Mouse (Mus musculus) ES-Bruce4 (cell line): ENCODE data around the gene Mst1. TPM values are rescaled to one million over a fixed set of nuclear protein-coding genes. Genes with fewer than 3 reads are reported as not detected.

Experiments
- H3K27ac ChIP-seq: 2 replicates; pipeline ENCODE4 v1.5.1; 2012; ENCODE audit warnings: low read length, inconsistent platforms; ENCODE audit not compliant: insufficient read depth
- H3K27me3 ChIP-seq: 2 replicates; pipeline ENCODE4 v1.6.1; 2012; ENCODE audit warnings: mild to moderate bottlenecking, low read length, inconsistent platforms; ENCODE audit not compliant: control insufficient read depth, poor library complexity, insufficient read depth, severe bottlenecking
- H3K36me3 ChIP-seq: 2 replicates; pipeline ENCODE4 v1.6.1; 2012; ENCODE audit warnings: inconsistent platforms, mild to moderate bottlenecking, low read length, moderate library complexity; ENCODE audit not compliant: control insufficient read depth, poor library complexity, insufficient read depth, severe bottlenecking
- H3K4me1 ChIP-seq: one replicate; pipeline ENCODE4 v1.8.1; 2011; ENCODE audit warnings: low read length; ENCODE audit not compliant: control insufficient read depth, insufficient read depth
- H3K4me3 ChIP-seq: 2 replicates; pipeline ENCODE4 v1.5.1; 2011; ENCODE audit warnings: low read depth, mild to moderate bottlenecking, low read length
- H3K9ac ChIP-seq: 2 replicates; pipeline ENCODE4 v1.6.1; 2012; ENCODE audit warnings: low read depth, mild to moderate bottlenecking, inconsistent platforms; ENCODE audit not compliant: poor library complexity, severe bottlenecking
- H3K9me3 ChIP-seq: replicated peaks from 2 replicates; pipeline ENCODE4 v1.6.1; 2012; ENCODE audit warnings: mild to moderate bottlenecking, low read length, inconsistent platforms; ENCODE audit not compliant: control insufficient read depth, poor library complexity, insufficient read depth, severe bottlenecking
- CTCF ChIP-seq: IDR thresholded peaks from one replicate; pipeline ENCODE4 v1.8.1; 2011; ENCODE audit warnings: low read depth, low read length
- EP300 ChIP-seq: IDR thresholded peaks from 2 replicates; pipeline ENCODE4 v1.6.1; 2011; ENCODE audit warnings: low read depth, low read length; ENCODE audit not compliant: insufficient read depth
- POLR2A ChIP-seq: IDR thresholded peaks from one replicate; pipeline ENCODE4 v1.8.1; 2011; ENCODE audit warnings: low read length; ENCODE audit not compliant: insufficient read depth
- polyA plus RNA-seq: library from polyadenylated mRNA; stranded (reverse); fragments of >200 nt; gene quantifications from 2 replicates; pipeline ENCODE4 v1.2.4, GENCODE M21; 2011; ENCODE audit warnings: low read depth; ENCODE audit not compliant: missing spikeins, insufficient read depth, insufficient read length

Gene Mst1
- polyA plus RNA-seq, 1 experiment = 1.2 TPM

GRCm38 (mm10) chr9:108128248-108128647 is 48.0 kb downstream of the Mst1 start:
- TF ChIP-seq EP300 = no peak
- no peak for TF ChIP-seq CTCF
- no peak for TF ChIP-seq POLR2A
- no peak overlapping the region for H3K4me3 ChIP-seq
- H3K36me3 ChIP-seq = no peaks in the 10 kb centered on the region
- H3K9ac ChIP-seq = no peak overlapping the region
- no peaks in the 10 kb centered on the region for H3K4me1 ChIP-seq
- H3K9me3 ChIP-seq = no peaks in the 10 kb centered on the region
- H3K27me3 ChIP-seq = no peaks in the 10 kb centered on the region
- no peak overlapping the region for H3K27ac ChIP-seq

- Histone ChIP-seq H3K27me3 (no peaks in the 10 kb centered on the region), H3K36me3 (no peaks in the 10 kb centered on the region), H3K9me3 (no peaks in the 10 kb centered on the region), H3K9ac (no peak overlapping the region), H3K4me3 (no peak overlapping the region), H3K4me1 (no peaks in the 10 kb centered on the region), H3K27ac (no peak overlapping the region)
- TF ChIP-seq POLR2A = no peak
- TF ChIP-seq CTCF = no peak
- TF ChIP-seq EP300 = no peak
Observed at GRCm38 (mm10) chr9:108129042-108129948, 49.1 kb downstream of the Mst1 start.

GRCm38 (mm10) chr9:108131502-108131901 is 51.3 kb downstream of the Mst1 start:
- Histone ChIP-seq H3K9me3 (no peaks in the 10 kb centered on the region), H3K36me3 (no peaks in the 10 kb centered on the region), H3K27ac (no peak overlapping the region), H3K9ac (no peak overlapping the region), H3K4me1 (no peaks in the 10 kb centered on the region), H3K4me3 (no peak overlapping the region), H3K27me3 (no peaks in the 10 kb centered on the region)
- TF ChIP-seq POLR2A (no peak), EP300 (no peak), CTCF (no peak)

GRCm38 (mm10) chr9:108132373-108132772 is 52.1 kb downstream of the Mst1 start:
- Histone ChIP-seq H3K27me3 (no peaks in the 10 kb centered on the region), H3K9ac (no peak overlapping the region), H3K9me3 (no peaks in the 10 kb centered on the region), H3K4me1 (no peaks in the 10 kb centered on the region), H3K27ac (no peak overlapping the region), H3K4me3 (no peak overlapping the region), H3K36me3 (no peaks in the 10 kb centered on the region)
- TF ChIP-seq CTCF = no peak
- TF ChIP-seq POLR2A = no peak
- no peak for TF ChIP-seq EP300

GRCm38 (mm10) chr9:108133478-108133877 is 53.2 kb downstream of the Mst1 start:
- Histone ChIP-seq H3K27ac (no peak overlapping the region), H3K9me3 (no peaks in the 10 kb centered on the region), H3K36me3 (no peaks in the 10 kb centered on the region), H3K27me3 (no peaks in the 10 kb centered on the region), H3K9ac (no peak overlapping the region), H3K4me3 (no peak overlapping the region), H3K4me1 (no peaks in the 10 kb centered on the region)
- peak; percentile 19 for TF ChIP-seq CTCF
- TF ChIP-seq EP300 = no peak
- TF ChIP-seq POLR2A = no peak

Other genes starting within 250 kb of the Mst1 start
- 115 and 130 TPM in 2 replicates for gene Rbm6, start 207.2 kb upstream of the Mst1 start, polyA plus RNA-seq
- gene Mon1a, start 192.3 kb upstream of the Mst1 start, polyA plus RNA-seq = 3.0 and 4.2 TPM in 2 replicates
- gene Mst1r, start 173.6 kb upstream of the Mst1 start, polyA plus RNA-seq = 0.16 and 0.61 TPM in 2 replicates
- not detected in 2 replicates for gene Actl11, start 152.0 kb upstream of the Mst1 start, polyA plus RNA-seq
- gene Camkv, start 144.8 kb upstream of the Mst1 start, polyA plus RNA-seq = 4.0 and 5.6 TPM in 2 replicates
- gene Traip, start 130.3 kb upstream of the Mst1 start, polyA plus RNA-seq = 17.2 and 20.4 TPM in 2 replicates
- 0.52 and 2.1 TPM in 2 replicates for gene Uba7, start 104.9 kb upstream of the Mst1 start, polyA plus RNA-seq
- gene Gm20661, start 97.4 kb upstream of the Mst1 start, polyA plus RNA-seq = not detected in 2 replicates
- 1.4 and 2.6 TPM in 2 replicates for gene Inka1, start 94.6 kb upstream of the Mst1 start, polyA plus RNA-seq
- 0.81 TPM in 1 of 2 replicates, not detected in the other for gene Cdhr4, start 87.9 kb upstream of the Mst1 start, polyA plus RNA-seq
- not detected in 2 replicates for gene Gm20662, start 84.1 kb upstream of the Mst1 start, polyA plus RNA-seq
- gene Ip6k1, start 77.9 kb upstream of the Mst1 start, polyA plus RNA-seq = 46.9 and 49.1 TPM in 2 replicates
- 9.7 and 10.2 TPM in 2 replicates for gene Gmppb, start 31.2 kb upstream of the Mst1 start, polyA plus RNA-seq
- 0.24 and 0.61 TPM in 2 replicates for gene Amigo3, start 27.3 kb upstream of the Mst1 start, polyA plus RNA-seq
- gene Rnf123, start 2.9 kb downstream of the Mst1 start, polyA plus RNA-seq = 19.7 and 20.9 TPM in 2 replicates
- 37.6 and 48.1 TPM in 2 replicates for gene Apeh, start 14.2 kb downstream of the Mst1 start, polyA plus RNA-seq
- gene Bsn, start 109.9 kb downstream of the Mst1 start, polyA plus RNA-seq = 0.43 and 0.62 TPM in 2 replicates
- gene Dag1, start 183.5 kb downstream of the Mst1 start, polyA plus RNA-seq = 116 and 124 TPM in 2 replicates
- 18.3 and 23.1 TPM in 2 replicates for gene Nicn1, start 210.0 kb downstream of the Mst1 start, polyA plus RNA-seq
- gene Amt, start 216.4 kb downstream of the Mst1 start, polyA plus RNA-seq = 69.2 and 69.3 TPM in 2 replicates
- 429 and 434 TPM in 2 replicates for gene Rhoa, start 225.7 kb downstream of the Mst1 start, polyA plus RNA-seq
- 4.0 and 7.0 TPM in 2 replicates for gene Tcta, start 225.7 kb downstream of the Mst1 start, polyA plus RNA-seq